Mouse (Mus musculus) thymus, postnatal 4 days (tissue): ENCODE measurements around the gene Mapk7.

Experiments used
- DNase-seq: peaks from one replicate; pipeline ENCODE4 v3.0.0; 2021

Mapk7 gene

GRCm38 (mm10) chr11:61489874-61490273 is 4.3 kb downstream of the Mapk7 start:
- no peak for DNase-seq

GRCm38 (mm10) chr11:61489085-61489484 is 5.1 kb downstream of the Mapk7 start:
- no peak for DNase-seq

GRCm38 (mm10) chr11:61487936-61488335 is 6.3 kb downstream of the Mapk7 start:
- no peak for DNase-seq

GRCm38 (mm10) chr11:61487401-61487800 is 6.8 kb downstream of the Mapk7 start:
- DNase-seq = no peak

- no peak for DNase-seq
Observed at GRCm38 (mm10) chr11:61486458-61487219, 7.6 kb downstream of the Mapk7 start.

GRCm38 (mm10) chr11:61485541-61486457 is 8.4 kb downstream of the Mapk7 start:
- DNase-seq = no peak

GRCm38 (mm10) chr11:61484613-61485540 is 9.3 kb downstream of the Mapk7 start, which contains the start of gene Mfap4:
Gene Mfap4 (plus strand): TSS chr11:61485431.
- DNase-seq = no peak

GRCm38 (mm10) chr11:61484256-61484612 is 10.0 kb downstream of the Mapk7 start:
- no peak for DNase-seq

- no peak for DNase-seq
Observed at GRCm38 (mm10) chr11:61483226-61483845, 10.9 kb downstream of the Mapk7 start.

- DNase-seq = peak; percentile 52
Observed at GRCm38 (mm10) chr11:61481239-61482090, 12.7 kb downstream of the Mapk7 start.

GRCm38 (mm10) chr11:61478788-61479187 is 15.4 kb downstream of the Mapk7 start:
- DNase-seq = no peak

GRCm38 (mm10) chr11:61477566-61478508 is 16.4 kb downstream of the Mapk7 start:
- no peak for DNase-seq

- no peak for DNase-seq
Observed at GRCm38 (mm10) chr11:61476786-61477382, 17.3 kb downstream of the Mapk7 start.

GRCm38 (mm10) chr11:61473630-61474029 is 20.6 kb downstream of the Mapk7 start:
- no peak for DNase-seq

- no peak for DNase-seq
Observed at GRCm38 (mm10) chr11:61470880-61471279, 23.3 kb downstream of the Mapk7 start.

GRCm38 (mm10) chr11:61469317-61469917 is 24.8 kb downstream of the Mapk7 start:
- DNase-seq = no peak

- DNase-seq = no peak
Observed at GRCm38 (mm10) chr11:61468534-61468933, 25.7 kb downstream of the Mapk7 start.

- no peak for DNase-seq
Observed at GRCm38 (mm10) chr11:61465422-61465821, 28.8 kb downstream of the Mapk7 start.

GRCm38 (mm10) chr11:61464071-61464470 is 30.1 kb downstream of the Mapk7 start:
- DNase-seq = no peak
